Mouse (Mus musculus): Measurements from ENCODE around the gene Klk4.

Klk4 gene

DNA sequence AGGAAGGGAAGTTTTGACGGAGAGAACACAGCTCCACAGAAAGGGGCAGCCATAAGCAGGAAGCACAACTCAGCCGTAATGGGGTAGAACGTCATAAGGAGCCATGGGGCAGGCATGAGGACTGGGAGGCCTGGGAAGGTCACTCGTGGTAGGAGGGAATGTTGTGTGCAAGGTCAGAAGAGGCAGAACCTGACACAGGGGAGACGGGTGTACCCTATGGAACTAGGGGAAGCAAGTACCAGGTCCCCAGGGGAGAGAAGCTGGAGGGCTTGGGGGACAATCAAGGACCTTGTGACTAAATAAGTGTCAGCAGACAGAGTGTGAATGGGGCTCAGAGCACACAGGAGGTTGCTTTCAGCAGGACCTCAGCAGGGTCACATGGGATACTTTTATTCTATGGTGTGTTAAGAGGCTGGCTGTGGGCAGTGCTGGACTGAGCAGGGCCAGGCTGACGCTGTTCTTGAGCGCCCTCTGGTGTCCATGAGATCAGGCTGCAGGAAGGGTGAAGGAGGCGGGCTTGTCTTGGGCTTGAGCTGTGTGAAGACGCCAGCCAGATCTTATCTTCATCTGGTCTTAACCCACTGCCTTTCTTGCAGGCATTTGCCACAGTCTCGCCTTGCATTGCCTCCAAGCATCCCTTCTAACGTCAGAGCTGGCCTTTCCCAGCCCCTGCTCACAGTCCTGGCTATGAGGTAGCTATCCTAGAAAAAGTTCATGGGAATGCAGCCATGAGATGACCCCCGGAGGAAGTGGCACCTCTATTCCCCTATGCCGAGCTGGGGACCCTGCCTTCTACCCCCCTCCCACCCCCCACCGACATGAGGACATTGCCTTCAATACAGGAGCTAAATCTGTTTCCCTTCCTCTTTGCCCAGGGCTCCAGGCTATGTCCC is 38.8 kb downstream of the Klk4 start:
- peak in 1 of 2 experiments; percentile 56 for DNase-seq (ENCODE audit: low spot score in 2 of 2)

DNA sequence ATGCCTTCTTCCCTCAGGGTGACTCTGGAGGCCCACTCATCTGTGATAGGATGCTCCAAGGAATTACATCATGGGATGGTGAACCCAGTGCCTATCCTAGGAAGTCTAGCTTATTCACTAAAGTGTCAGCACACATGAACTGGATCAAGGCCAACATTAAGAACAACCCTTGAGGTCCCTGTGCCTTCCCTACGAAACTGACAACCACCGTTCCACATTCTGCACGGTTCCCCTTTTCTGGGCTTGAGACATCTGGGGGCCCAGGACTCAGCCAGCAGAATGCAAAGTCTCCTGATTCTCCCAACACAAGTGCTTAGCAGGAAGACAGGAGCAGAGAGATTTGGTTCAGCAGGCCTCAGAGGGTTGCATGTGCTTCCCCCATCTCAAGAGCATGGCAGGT is 39.6 kb downstream of the Klk4 start:
- DNase-seq (ENCODE audit: low spot score in 2 of 2) = no peak

GRCm38 (mm10) chr7:43921087-43921486 is 40.1 kb downstream of the Klk4 start:
- no peak for DNase-seq (ENCODE audit: low spot score in 2 of 2)

- DNase-seq (ENCODE audit: low spot score in 2 of 2) = no peak
Measured at GRCm38 (mm10) chr7:43921941-43922340, 41.0 kb downstream of the Klk4 start.

DNA sequence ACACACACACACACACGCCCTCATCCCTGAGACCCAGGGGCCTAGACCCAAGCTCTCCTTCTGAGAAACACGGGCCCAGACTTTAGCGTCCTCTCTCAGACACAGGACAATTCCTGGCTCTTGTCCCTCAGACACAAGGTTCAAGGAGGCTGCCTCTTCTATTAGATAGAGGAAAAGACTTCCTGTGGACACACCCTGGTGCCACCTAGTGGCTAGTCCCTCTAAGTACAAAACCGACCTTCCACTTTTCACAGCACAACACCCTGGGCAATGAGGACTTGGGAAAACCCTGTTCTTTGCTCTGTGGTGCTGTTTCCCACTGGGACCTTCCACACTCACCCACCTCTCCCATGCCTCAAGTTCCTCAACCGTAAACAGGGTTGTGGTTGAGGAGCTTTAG is 45.0 kb downstream of the Klk4 start:
- no peak for DNase-seq (ENCODE audit: low spot score in 2 of 2)

DNA sequence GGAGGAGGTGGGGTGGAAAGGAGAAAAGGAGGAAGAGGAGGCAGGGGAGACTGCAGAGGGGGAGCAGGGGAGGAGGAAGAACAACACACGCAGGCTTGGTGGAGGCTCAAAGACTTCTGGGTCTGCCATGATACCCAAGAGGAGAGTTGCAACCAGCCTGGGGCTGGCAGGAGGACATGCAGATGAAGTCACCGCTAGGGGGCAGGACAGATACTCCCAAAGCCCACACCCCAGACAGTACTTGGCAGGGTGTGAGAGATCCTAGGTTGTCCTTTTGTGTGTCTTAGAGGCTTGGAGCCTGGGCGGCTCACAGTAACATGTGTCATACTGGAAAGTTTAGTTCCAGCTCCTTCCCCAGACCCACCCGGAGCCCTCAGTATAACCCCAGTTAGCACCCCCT is 47.6 kb downstream of the Klk4 start:
- peak in 1 of 2 experiments; percentile 15 for DNase-seq (ENCODE audit: low spot score in 2 of 2)

- no peak for DNase-seq (ENCODE audit: low spot score in 2 of 2)
Measured at GRCm38 (mm10) chr7:43932337-43932736, 51.4 kb downstream of the Klk4 start.

DNA sequence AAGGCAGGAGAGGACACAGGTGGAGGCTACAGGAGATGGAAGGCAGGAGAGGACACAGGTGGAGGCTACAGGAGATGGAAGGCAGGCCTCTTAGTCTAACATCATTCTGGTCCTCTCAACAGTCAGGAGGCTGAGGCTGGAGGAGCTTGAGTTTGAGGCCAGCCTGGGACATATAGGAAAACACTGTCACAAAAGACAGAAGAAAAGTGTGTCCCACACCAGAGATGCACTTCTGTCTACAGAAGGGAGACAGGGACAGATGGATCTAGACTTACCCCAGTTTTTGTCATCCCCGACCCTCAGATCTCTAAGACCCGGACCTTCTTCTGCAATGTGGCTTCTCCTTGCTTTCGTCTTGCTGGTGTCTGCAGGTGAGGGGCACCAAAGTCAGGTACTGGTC is 52.5 kb downstream of the Klk4 start, which contains the start of gene Klk15:
TSS of gene Klk15 (plus strand) at position 301 of the 400 bp plus-strand sequence.
- DNase-seq (ENCODE audit: low spot score in 2 of 2) = no peak

- no peak for DNase-seq (ENCODE audit: low spot score in 2 of 2)
Measured at GRCm38 (mm10) chr7:43934747-43935146, 53.8 kb downstream of the Klk4 start.
